Mouse (Mus musculus) layer of hippocampus, adult 11-12 months (tissue): ENCODE results near the gene Tlk1.

ENCODE experiments used
- DNase-seq: peaks from one replicate; pipeline ENCODE4 v3.0.0; 2022; ENCODE audit warnings: low spot score

Tlk1 gene

GRCm38 (mm10) chr2:70790246-70790645, 35.3 kb downstream of the Tlk1 start:
- DNase-seq: no peak

GRCm38 (mm10) chr2:70789331-70789730, 36.2 kb downstream of the Tlk1 start:
- DNase-seq: no peak

GRCm38 (mm10) chr2:70784447-70784846, 41.1 kb downstream of the Tlk1 start:
- no peak for DNase-seq

GRCm38 (mm10) chr2:70783504-70783903, 42.0 kb downstream of the Tlk1 start:
- no peak for DNase-seq

GRCm38 (mm10) chr2:70779634-70780033, 45.9 kb downstream of the Tlk1 start:
- DNase-seq: peak; percentile 49

GRCm38 (mm10) chr2:70776744-70777143, 48.8 kb downstream of the Tlk1 start:
- DNase-seq: no peak

GRCm38 (mm10) chr2:70764734-70765133, 60.8 kb downstream of the Tlk1 start:
- no peak for DNase-seq

- DNase-seq: no peak
Observed at GRCm38 (mm10) chr2:70762741-70763140, 62.8 kb downstream of the Tlk1 start.

- no peak for DNase-seq
Observed at GRCm38 (mm10) chr2:70752149-70752548, 73.4 kb downstream of the Tlk1 start.

- DNase-seq: no peak
Observed at GRCm38 (mm10) chr2:70751655-70752054, 73.9 kb downstream of the Tlk1 start.

- DNase-seq: no peak
Observed at GRCm38 (mm10) chr2:70742588-70742987, 82.9 kb downstream of the Tlk1 start.

GRCm38 (mm10) chr2:70741901-70742300, 83.6 kb downstream of the Tlk1 start:
- DNase-seq: no peak

- no peak for DNase-seq
Observed at GRCm38 (mm10) chr2:70736008-70736407, 89.5 kb downstream of the Tlk1 start.

- DNase-seq: no peak
Observed at GRCm38 (mm10) chr2:70735534-70735933, 90.0 kb downstream of the Tlk1 start.

GRCm38 (mm10) chr2:70727089-70727488, 98.4 kb downstream of the Tlk1 start:
- no peak for DNase-seq

GRCm38 (mm10) chr2:70723610-70724243, 101.8 kb downstream of the Tlk1 start:
- no peak for DNase-seq

GRCm38 (mm10) chr2:70710878-70711277, 114.7 kb downstream of the Tlk1 start:
- DNase-seq: no peak

GRCm38 (mm10) chr2:70710236-70710635, 115.3 kb downstream of the Tlk1 start:
- no peak for DNase-seq

- DNase-seq: no peak
Observed at GRCm38 (mm10) chr2:70708986-70709730, 116.4 kb downstream of the Tlk1 start.

- no peak for DNase-seq
Observed at GRCm38 (mm10) chr2:70702403-70702802, 123.1 kb downstream of the Tlk1 start.

- no peak for DNase-seq
Observed at GRCm38 (mm10) chr2:70701571-70701970, 124.0 kb downstream of the Tlk1 start.

- no peak for DNase-seq
Observed at GRCm38 (mm10) chr2:70700851-70701250, 124.7 kb downstream of the Tlk1 start.

GRCm38 (mm10) chr2:70695712-70696111, 129.8 kb downstream of the Tlk1 start:
- no peak for DNase-seq

GRCm38 (mm10) chr2:70690195-70690594, 135.3 kb downstream of the Tlk1 start:
- no peak for DNase-seq
